Mouse (Mus musculus): ENCODE results near the gene Svbp. TPM values are rescaled to one million over a fixed set of nuclear protein-coding genes. Genes with fewer than 3 reads are reported as not detected.

The Svbp gene
- polyA plus RNA-seq, 1 experiment from 2014 or later = 99.9 TPM

- Histone ChIP-seq H3K4me2 (replicated peaks; ENCODE audit: low read depth, low read length) (no peak overlapping the region), H3K4me1 (ENCODE audit: insufficient read depth, low read depth, low read length) (no peaks in the 10 kb centered on the region), H3K4me3 (ENCODE audit: low read depth, low read length) (no peak overlapping the region), H3K27me3 (replicated peaks; ENCODE audit: insufficient read depth, low read length) (no peaks in the 10 kb centered on the region), H3K9me3 (ENCODE audit: low read length) (no peaks in the 10 kb centered on the region), H3K27ac (ENCODE audit: low read length) (no peak overlapping the region), H3K9ac (replicated peaks; ENCODE audit: low read depth) (no peak overlapping the region), H3K36me3 (ENCODE audit: insufficient read depth, low read length) (no peaks in the 10 kb centered on the region)
- ATAC-seq = 0 out of 2 replicates have a peak, but pooled peaks have one; percentile 20
- WGBS = 34% methylated on average over 3 of the region's 3 CpGs
- TF ChIP-seq EP300 (IDR thresholded peaks at IDR 0.05) (peak; percentile 67), CTCF (IDR thresholded peaks at IDR 0.05) (no peak)
- peak; percentile 75 for DNase-seq (ENCODE audit: low spot score)
Observed at GRCm38 (mm10) chr4:119161358-119161757, 33.7 kb upstream of the Svbp start.

- ATAC-seq (no peak), DNase-seq (ENCODE audit: low spot score) (no peak)
- WGBS = 74% methylated on average over 4 of the region's 4 CpGs
- Histone ChIP-seq H3K9ac (replicated peaks; ENCODE audit: low read depth) (no peak overlapping the region), H3K9me3 (ENCODE audit: low read length) (no peaks in the 10 kb centered on the region), H3K27me3 (replicated peaks; ENCODE audit: insufficient read depth, low read length) (no peaks in the 10 kb centered on the region), H3K4me2 (replicated peaks; ENCODE audit: low read depth, low read length) (no peak overlapping the region), H3K36me3 (ENCODE audit: insufficient read depth, low read length) (no peaks in the 10 kb centered on the region), H3K4me3 (ENCODE audit: low read depth, low read length) (no peak overlapping the region), H3K27ac (ENCODE audit: low read length) (no peak overlapping the region), H3K4me1 (ENCODE audit: insufficient read depth, low read depth, low read length) (no peaks in the 10 kb centered on the region)
- peak; percentile 28 for TF ChIP-seq CTCF (IDR thresholded peaks at IDR 0.05)
- no peak for TF ChIP-seq EP300 (IDR thresholded peaks at IDR 0.05)
Observed at GRCm38 (mm10) chr4:119162990-119163389, 32.1 kb upstream of the Svbp start.

- Histone ChIP-seq H3K9ac (replicated peaks; ENCODE audit: low read depth) (no peak overlapping the region), H3K4me2 (replicated peaks; ENCODE audit: low read depth, low read length) (no peak overlapping the region), H3K9me3 (ENCODE audit: low read length) (no peaks in the 10 kb centered on the region), H3K36me3 (ENCODE audit: insufficient read depth, low read length) (peaks cover 10% of the 10 kb centered on the region; the same call in 1 of the 2 replicates), H3K27ac (ENCODE audit: low read length) (no peak overlapping the region), H3K27me3 (replicated peaks; ENCODE audit: insufficient read depth, low read length) (no peaks in the 10 kb centered on the region), H3K4me3 (ENCODE audit: low read depth, low read length) (no peak overlapping the region), H3K4me1 (ENCODE audit: insufficient read depth, low read depth, low read length) (no peaks in the 10 kb centered on the region)
- WGBS = 56% methylated on average over 7 of the region's 7 CpGs
- DNase-seq (ENCODE audit: low spot score) = peak; percentile 25
- TF ChIP-seq EP300 (IDR thresholded peaks at IDR 0.05) = no peak
- no peak for TF ChIP-seq CTCF (IDR thresholded peaks at IDR 0.05)
- no peak for ATAC-seq
Observed at GRCm38 (mm10) chr4:119165916-119166315, 29.2 kb upstream of the Svbp start.

- Histone ChIP-seq H3K4me1 (ENCODE audit: insufficient read depth, low read depth, low read length) (no peaks in the 10 kb centered on the region), H3K27me3 (replicated peaks; ENCODE audit: insufficient read depth, low read length) (no peaks in the 10 kb centered on the region), H3K27ac (ENCODE audit: low read length) (no peak overlapping the region), H3K9me3 (ENCODE audit: low read length) (no peaks in the 10 kb centered on the region), H3K36me3 (ENCODE audit: insufficient read depth, low read length) (peaks cover 10% of the 10 kb centered on the region; the same call in 1 of the 2 replicates), H3K4me3 (ENCODE audit: low read depth, low read length) (no peak overlapping the region), H3K9ac (replicated peaks; ENCODE audit: low read depth) (no peak overlapping the region), H3K4me2 (replicated peaks; ENCODE audit: low read depth, low read length) (no peak overlapping the region)
- no peak for TF ChIP-seq EP300 (IDR thresholded peaks at IDR 0.05)
- TF ChIP-seq CTCF (IDR thresholded peaks at IDR 0.05) = peak; percentile 36
- DNase-seq (ENCODE audit: low spot score) (no peak), ATAC-seq (0 out of 2 replicates have a peak, but pooled peaks have one; percentile 17)
- 72% methylated on average over 4 of the region's 4 CpGs for WGBS
Observed at GRCm38 (mm10) chr4:119167068-119167467, 28.0 kb upstream of the Svbp start.

- WGBS = 7% methylated on average over 4 of the region's 4 CpGs
- Histone ChIP-seq H3K27me3 (replicated peaks; ENCODE audit: insufficient read depth, low read length) (no peaks in the 10 kb centered on the region), H3K27ac (ENCODE audit: low read length) (no peak overlapping the region), H3K4me3 (ENCODE audit: low read depth, low read length) (no peak overlapping the region), H3K9ac (replicated peaks; ENCODE audit: low read depth) (no peak overlapping the region), H3K36me3 (ENCODE audit: insufficient read depth, low read length) (peaks cover 10% of the 10 kb centered on the region; the same call in 1 of the 2 replicates), H3K9me3 (ENCODE audit: low read length) (no peaks in the 10 kb centered on the region), H3K4me1 (ENCODE audit: insufficient read depth, low read depth, low read length) (no peaks in the 10 kb centered on the region), H3K4me2 (replicated peaks; ENCODE audit: low read depth, low read length) (no peak overlapping the region)
- DNase-seq (ENCODE audit: low spot score) (peak; percentile 92), ATAC-seq (peak; percentile 60)
- TF ChIP-seq EP300 (IDR thresholded peaks at IDR 0.05) (no peak), CTCF (IDR thresholded peaks at IDR 0.05) (peak; percentile 93)
Observed at GRCm38 (mm10) chr4:119167663-119168062, 27.4 kb upstream of the Svbp start.

GRCm38 (mm10) chr4:119172919-119173650 is 22.0 kb upstream of the Svbp start:
- 30% methylated on average over 18 of the region's 18 CpGs for WGBS
- Histone ChIP-seq H3K36me3 (ENCODE audit: insufficient read depth, low read length) (peaks cover 10% of the 10 kb centered on the region; the same call in 1 of the 2 replicates), H3K4me3 (ENCODE audit: low read depth, low read length) (peak overlapping the region; percentile 73), H3K4me1 (ENCODE audit: insufficient read depth, low read depth, low read length) (no peaks in the 10 kb centered on the region), H3K9ac (replicated peaks; ENCODE audit: low read depth) (peak overlapping the region; percentile 70), H3K9me3 (ENCODE audit: low read length) (no peaks in the 10 kb centered on the region), H3K27me3 (replicated peaks; ENCODE audit: insufficient read depth, low read length) (no peaks in the 10 kb centered on the region), H3K4me2 (replicated peaks; ENCODE audit: low read depth, low read length) (peak overlapping the region; percentile 82), H3K27ac (ENCODE audit: low read length) (0 out of 2 replicates have a peak overlapping the region, but pooled peaks have one; percentile 55)
- TF ChIP-seq CTCF (IDR thresholded peaks at IDR 0.05) (no peak), EP300 (IDR thresholded peaks at IDR 0.05) (no peak)
- ATAC-seq (no peak), DNase-seq (ENCODE audit: low spot score) (no peak)
